Mouse (Mus musculus) activated CD4-positive, CD25-positive, alpha-beta regulatory T cell, adult 4 months (primary cell): ENCODE data around the gene Gm44503. TPM values are rescaled to one million over a fixed set of nuclear protein-coding genes. Genes with fewer than 3 reads are reported as not detected.

ENCODE experiments used
- ATAC-seq: one replicate; pipeline ENCODE4 v1.8.0; 2017
- polyA plus RNA-seq, 2 experiments: library from polyadenylated mRNA; unstranded; fragments of 100-300 nt; shearing (Covaris generic); gene quantifications; one replicate each; pipeline ENCODE4 v1.2.1; 2017

The Gm44503 gene
- polyA plus RNA-seq, 2 experiments from 2014 or later, result not detected

DNA sequence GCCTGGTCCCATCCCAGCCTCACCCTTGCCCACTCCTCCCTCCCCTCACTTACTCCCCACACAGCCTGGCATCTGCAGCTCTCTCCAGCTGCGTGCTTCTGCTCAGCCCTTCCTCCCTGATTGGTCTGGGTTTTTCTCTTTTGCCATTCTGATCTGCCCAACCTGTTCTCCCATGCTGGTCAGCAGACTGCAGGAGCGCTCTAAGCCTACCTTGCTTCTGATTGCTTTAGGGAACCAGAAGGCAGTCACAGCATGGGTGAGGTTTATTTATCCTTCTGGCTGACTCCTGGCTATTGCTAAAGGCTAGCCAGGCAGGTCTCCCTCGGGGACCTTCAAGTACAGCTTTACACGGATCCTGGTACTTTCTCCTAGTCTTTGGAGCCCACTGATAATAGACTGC, 72.8 kb downstream of the Gm44503 start:
- ATAC-seq, result no peak

- no peak for ATAC-seq
Measured at GRCm38 (mm10) chr9:73033406-73033805, 74.8 kb downstream of the Gm44503 start.

DNA sequence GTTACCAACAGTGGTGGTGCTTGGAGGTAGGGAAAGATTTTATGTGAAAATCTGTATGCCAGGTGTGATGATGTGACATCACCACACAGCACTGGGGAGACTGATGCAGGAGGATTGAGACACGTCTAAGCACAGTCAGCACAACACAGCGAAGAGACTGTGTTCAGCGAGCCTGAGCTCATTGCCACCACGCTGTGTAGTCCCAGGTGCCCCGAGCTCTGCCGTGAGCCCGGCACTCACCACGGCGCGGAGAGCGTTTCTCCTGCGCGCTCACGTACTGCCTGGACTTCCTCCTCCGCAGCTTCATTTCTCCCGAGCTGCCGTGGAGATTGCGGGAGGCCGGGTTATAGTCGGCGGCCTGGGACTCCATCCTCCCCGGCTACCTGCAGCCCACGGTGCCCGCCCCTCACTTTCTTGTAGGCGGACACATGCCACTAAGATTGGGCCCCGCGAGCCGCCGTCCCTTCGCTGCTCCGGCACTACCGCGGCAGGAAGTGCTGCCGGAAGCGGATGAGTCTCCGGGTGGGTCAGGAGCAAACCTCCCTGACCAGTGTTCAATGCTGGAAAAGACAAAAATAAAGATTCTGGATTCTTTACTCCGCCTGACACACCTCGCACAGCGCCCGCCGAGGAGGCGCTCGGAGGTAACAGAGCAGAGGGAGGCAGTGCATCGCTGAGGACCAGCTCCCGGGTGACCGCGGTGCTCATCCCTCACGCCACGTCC, 80.7 kb downstream of the Gm44503 start:
- ATAC-seq, result peak; percentile 71

- no peak for ATAC-seq
Measured at GRCm38 (mm10) chr9:73040080-73040479, 81.4 kb downstream of the Gm44503 start, which contains the start of gene Pigb. Gene Pigb (minus strand): TSS chr9:73040378.

DNA sequence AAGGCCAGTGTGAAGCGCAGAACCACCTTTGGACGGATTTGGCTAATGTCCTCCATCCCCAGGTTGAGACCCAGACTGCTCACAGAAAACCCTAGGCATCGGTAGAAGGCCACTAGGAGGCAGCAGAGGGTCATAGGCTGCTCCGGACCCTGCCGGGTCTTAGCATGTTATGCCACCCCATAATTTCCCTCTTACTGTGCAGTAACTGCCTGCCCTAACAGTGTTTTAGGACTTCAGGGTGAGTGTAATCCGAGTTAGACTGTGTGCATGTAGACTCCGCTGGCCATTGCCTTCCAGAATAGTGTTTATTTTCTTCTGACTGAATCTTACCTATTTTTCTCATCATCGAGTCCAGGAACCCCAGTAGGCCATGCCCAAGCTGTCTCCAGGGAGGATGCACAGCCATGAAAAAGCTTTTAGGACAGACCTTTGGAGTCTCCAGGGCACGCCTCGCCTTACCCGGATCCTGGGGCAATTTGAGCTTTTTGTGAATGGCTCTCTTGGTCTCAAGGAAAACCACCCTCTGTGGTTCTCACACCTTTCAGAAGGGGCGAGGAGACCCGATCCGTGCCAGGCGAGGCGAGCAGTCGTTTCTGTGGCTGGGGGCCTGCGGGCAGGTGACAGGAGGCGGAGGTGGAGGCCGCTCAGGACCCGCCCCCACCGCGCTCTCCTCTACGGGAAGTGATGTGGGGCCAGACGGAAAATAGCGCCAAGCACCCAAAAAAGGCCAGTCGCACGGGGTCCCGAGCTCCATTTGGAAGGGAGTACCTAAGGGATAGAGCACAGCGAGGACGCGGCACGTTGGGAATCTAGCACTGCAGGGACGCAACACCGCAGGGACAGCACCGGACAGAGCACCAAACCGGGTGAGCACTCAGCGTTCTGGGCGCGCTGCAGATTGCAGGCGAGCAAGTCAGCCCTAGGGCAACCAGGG, 85.8 kb downstream of the Gm44503 start, which contains the start of gene Rab27a:
Rab27a (plus strand) TSS at position 709 of the 934 bp plus-strand sequence.
- ATAC-seq, result peak; percentile 71

DNA sequence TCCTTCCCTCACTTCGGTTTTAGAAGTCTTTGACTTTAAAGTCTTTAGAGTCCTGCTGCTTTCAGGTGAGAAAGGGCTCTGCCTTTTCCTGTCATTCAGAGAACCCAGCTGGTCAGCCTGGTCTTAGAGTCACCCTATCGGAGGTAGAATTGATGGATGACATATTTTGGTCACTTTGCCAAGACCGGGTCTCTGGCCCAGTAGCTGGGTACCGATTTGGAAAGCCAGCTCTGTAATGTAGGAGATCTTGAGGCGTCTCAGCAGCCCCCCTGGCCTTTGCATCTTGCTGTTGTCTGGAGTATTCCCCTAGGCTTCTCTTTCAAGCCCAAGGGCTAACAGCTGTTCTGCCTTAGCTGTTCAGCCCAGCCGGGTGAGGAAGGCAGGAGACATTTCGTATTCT, 86.6 kb downstream of the Gm44503 start:
- no peak for ATAC-seq

DNA sequence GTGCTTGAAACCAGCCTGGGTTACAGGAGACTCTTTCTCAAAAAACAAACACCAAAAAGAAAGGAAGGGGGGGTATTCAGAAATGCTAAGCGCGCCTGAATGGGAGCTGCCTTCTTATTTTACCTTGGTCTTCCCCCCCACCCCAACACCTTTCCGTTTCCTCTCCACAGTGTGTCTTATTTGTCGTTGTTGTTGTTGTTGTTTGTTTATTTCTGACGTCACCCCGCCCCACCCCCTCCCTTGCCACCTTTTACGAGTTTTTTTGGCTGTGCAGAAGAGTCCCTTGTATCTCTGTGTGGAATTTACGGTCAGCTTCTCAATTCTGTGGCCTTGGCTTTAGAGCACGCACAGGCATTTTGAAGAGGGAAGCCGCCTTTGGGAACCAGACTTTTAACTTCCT, 87.1 kb downstream of the Gm44503 start:
- ATAC-seq, result peak; percentile 37

GRCm38 (mm10) chr9:73047906-73048305, 89.3 kb downstream of the Gm44503 start:
- ATAC-seq, result no peak

DNA sequence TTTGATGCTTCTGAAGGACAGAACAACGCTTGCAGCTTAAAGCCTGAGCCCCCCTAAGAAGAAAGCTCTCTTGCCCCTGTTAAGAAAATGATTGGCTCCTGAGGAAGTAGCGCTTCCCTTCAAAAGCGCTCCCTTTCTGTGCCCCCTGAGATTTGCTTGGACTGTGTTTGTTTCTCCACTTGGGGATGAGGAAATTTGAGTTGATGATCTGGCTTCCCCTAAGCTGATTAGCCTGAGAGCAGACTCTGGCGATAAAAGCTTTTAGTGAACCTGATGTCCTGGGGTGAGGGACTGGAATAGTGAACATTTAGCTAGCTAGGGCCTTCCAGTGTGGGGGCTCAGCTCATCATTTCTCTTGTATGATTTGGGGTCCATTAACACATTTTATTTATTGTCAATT, 90.3 kb downstream of the Gm44503 start:
- no peak for ATAC-seq

DNA sequence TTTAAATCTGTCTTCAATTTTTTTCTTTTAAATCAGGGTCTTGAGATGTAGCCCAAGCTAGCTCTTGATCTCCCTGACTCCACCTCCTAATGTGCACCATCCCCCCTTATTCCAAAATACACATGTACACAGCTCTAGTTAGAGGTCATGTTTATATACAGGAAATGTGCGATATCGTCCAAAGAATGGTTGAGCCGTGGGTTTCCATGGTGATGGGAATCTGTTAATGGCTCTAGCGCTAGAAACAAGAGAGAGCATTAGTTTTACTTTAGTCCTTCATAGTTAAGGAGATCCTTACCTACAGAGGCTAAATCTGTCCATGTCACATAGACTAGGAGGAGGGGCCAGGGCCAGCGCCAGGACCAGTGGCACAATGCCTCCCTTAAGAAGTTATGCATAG, 91.2 kb downstream of the Gm44503 start:
- no peak for ATAC-seq

DNA sequence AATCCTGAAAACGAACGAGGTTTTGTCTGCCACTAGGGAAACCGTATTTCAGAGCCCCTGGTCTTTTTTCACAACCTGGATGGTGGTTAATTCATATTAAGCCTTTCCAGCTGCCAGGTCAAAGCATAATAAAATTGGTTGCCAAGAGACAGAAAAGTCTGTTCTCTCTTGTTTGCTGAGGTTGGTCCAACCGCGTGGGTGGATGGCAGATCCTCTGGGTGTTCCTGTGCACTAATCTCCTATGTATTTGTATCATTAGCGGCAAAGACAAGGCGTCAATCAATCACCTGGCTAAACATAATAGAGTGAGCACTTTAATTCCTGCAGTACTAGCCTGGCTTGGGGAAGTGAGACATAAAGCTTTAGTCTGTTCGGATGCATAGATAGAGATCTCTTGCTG, 92.0 kb downstream of the Gm44503 start:
- no peak for ATAC-seq

- peak; percentile 73 for ATAC-seq
Measured at GRCm38 (mm10) chr9:73055441-73055911, 96.8 kb downstream of the Gm44503 start.

GRCm38 (mm10) chr9:73059224-73059623, 100.6 kb downstream of the Gm44503 start:
- no peak for ATAC-seq

- ATAC-seq, result no peak
Measured at GRCm38 (mm10) chr9:73063621-73064290, 105.1 kb downstream of the Gm44503 start.

Other genes with a start within 250 kb of the Gm44503 start
- not detected for gene Prtg, start 152.0 kb upstream of the Gm44503 start, polyA plus RNA-seq
- gene Pygo1, start 33.2 kb upstream of the Gm44503 start, polyA plus RNA-seq, result not detected
- 1 to 10 TPM; 5.5 to 8.1 TPM for gene Dyx1c1, start 67 bp upstream of the Gm44503 start, polyA plus RNA-seq
- 1 to 10 TPM; 3.4 to 7.9 TPM for gene Ccpg1os, start 26.5 kb downstream of the Gm44503 start, polyA plus RNA-seq
- 10 to 100 TPM; 72.5 to 77.4 TPM for gene Ccpg1, start 26.6 kb downstream of the Gm44503 start, polyA plus RNA-seq
- gene Pigb, start 81.5 kb downstream of the Gm44503 start, polyA plus RNA-seq, result 10 to 100 TPM; 13.0 to 15.6 TPM
- 10 to 100 TPM; 33.8 to 42.7 TPM for gene Rab27a, start 86.0 kb downstream of the Gm44503 start, polyA plus RNA-seq
- under 1 TPM; 0.40 to 0.46 TPM for gene Khdc3, start 143.0 kb downstream of the Gm44503 start, polyA plus RNA-seq
- gene Gm20509, start 143.6 kb downstream of the Gm44503 start, polyA plus RNA-seq, result not detected
- gene Rsl24d1, start 154.6 kb downstream of the Gm44503 start, polyA plus RNA-seq, result 10 to 100 TPM; 84.0 to 93.8 TPM